Mouse (Mus musculus): Measurements from ENCODE around the gene Fam69b. TPM values are rescaled to one million over a fixed set of nuclear protein-coding genes. Genes with fewer than 3 reads are reported as not detected.

Fam69b gene
- not detected for polyA plus RNA-seq (2014; fragmentation: Illumina TruSeq; extraction: RNeasy Lipid Tissue Mini Kit (QIAGEN cat#74804); ENCODE audit: low read depth, low replicate concordance)

DNA sequence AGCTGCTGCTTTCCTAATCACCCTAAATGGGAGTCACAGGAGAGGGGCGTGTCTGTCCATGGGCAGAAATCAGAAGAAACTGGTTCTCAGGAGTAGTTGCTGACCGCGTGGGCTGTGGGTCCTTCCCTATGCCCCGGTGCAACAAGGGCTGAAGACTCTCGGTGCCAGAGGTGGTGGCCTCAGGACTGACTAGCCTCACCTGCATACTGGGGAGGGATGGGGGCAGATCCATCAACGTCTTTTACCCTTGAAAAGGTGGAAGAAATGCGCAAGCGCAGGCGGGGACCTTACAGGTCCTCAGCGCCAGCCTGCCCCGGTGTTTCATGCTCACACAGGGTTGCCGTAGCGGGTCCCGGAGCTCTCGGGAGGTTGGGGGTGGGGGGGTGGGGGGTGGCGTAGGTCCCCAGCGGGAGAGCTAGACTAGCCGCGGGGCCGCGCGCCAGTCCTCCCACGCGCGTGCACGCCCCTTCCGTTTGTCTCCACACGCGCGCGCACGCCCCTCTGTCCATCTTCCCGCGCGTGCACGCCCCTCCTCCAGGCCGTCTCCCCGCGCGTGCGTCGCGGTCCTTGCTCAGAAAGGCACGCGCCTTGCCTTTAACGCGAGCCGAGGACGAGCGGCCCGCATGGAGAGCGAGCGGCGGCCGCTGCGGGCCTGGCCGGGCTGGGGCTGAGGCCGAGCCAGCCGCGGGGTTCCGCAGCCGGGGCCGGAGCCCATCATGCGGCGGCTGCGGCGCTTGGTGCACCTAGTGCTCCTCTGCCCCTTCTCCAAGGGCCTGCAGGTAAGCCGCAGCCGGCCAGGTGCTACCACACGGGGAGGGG, at the start of gene Fam69b:
Gene Fam69b, plus strand, starts transcription at position 537 of the 819 bp plus-strand sequence.

DNA sequence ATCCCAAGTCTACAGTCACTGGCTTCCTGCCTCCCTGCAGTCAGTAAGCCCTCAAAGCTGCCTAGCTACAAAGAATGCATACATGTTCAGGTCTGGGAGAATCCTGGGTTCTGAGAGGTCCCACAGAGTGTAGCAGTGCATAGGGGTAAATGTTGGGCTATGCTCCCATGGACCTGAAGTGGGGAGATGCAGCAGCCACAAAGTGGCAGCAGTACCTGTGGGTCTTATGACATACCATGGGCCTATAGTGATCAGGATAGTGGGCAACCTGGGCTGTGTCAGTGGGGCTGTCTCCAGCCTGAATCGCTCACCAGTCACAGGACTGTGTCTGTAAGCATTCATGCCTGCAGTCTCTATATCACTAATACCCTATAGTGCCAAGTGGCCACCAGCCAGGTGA, 48.5 kb upstream of the Fam69b start, which contains the start of gene Egfl7:
Gene Egfl7, plus strand, starts transcription at position 301 of the 400 bp plus-strand sequence.

DNA sequence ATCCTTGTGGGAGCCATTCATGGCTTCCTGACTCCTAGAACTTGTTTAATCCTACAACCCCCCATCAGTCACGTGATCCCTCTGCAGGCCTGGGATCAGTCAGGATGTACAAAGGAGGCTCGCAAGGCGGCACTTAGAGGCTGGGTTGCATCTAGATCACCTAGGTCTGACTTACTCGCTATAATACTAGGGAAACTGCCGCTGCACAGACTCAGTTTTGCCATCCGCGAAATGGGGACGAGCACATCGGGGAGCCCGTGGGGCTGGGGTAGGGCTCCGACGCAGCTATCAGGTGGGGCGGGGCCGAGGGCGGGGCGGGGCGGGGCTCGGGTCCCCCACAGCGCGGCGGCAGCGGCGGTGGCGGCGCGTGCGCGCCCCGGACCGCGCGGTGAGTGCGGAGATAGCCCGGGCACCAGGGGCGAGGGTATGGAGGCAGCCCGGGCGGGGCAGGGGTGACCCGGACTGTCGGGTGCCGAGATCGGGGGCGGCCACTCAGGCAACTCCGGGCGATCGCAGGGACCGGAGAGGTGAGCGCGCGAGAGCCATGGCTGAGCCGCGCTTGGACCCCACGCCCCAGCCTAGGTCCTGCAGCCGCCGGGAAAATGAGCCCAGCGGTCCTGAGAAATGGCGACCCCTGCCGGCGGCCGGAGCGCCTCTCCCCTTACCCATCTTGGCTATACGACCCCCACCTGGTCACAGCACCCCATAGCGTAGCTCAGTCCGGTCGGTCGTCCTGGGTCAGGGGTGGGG, 41.8 kb upstream of the Fam69b start, which contains the start of gene Gm20532:
Gene Gm20532, plus strand, starts transcription at position 346 of the 750 bp plus-strand sequence.

DNA sequence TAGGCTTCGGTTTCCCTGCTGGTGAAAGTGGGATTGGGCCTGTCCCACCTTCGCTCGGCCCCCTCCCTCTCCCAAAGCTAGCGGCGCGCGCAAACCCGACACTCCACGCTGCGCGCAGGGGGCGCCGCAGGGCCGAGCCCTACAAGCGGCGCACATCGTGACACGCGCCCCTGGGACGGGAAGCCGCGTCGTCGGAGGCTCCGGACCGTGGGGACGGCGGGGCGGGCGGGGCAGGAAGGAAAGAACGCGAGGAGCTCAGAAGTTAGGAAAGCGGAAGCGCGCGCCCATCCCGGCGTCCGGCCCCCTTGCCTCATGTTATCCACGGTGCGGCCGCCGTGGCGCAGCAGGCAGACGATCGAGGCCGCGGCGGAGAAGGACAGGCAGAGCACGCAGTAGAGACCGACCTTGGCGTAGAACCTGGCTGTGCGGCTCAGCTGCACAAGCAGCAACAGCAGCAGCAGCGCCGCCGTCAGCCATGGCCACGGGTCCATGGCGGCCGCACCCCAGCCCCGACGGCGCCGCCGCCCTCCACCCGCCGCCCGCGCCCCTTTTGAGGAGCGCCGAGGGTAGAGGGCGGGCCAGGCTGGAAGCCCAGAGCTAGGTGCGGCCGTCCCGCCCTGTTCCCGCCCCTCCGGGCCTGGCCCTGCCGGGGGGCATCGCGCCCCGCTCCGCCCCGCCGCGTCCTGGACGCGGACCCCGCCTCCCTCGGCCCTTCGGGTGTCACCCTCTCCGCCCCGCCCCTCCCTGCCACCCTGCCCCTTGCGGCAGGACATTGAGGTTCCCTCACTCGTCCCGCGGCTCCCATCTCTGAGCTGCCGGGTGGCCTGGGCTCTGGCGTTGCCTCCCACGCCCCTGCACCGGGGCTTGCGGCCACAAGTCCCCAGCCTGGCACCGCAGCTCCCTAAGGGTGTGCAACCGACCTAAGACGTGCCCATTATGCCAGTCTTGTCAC, 24.3 kb upstream of the Fam69b start, which contains the start of gene Agpat2:
Gene Agpat2, minus strand, starts transcription at position 698 of the 952 bp plus-strand sequence.

DNA sequence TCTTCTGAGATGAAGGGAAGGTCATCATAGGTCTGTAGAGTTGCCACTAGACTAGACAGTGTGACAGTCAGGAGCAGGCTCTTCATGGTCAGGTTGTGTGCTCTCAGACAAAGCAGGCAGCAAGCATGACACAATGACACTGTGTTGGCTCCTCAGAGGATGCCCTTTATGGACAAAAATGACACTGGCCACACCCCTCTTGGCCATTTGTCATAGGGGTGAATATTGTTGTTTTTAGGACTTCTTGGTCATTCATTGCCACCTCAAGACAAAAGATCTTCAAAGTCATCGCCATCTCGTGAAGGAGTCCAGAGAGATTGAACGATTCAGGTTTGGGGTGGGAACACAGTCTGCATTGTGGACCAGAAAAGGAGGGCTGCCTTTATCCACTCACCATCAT, 42.9 kb downstream of the Fam69b start, which contains the start of gene Lcn4:
Gene Lcn4, minus strand, starts transcription at position 101 of the 400 bp plus-strand sequence.

Other genes starting within 250 kb of the Fam69b start
- gene Snapc4, start 247.8 kb upstream of the Fam69b start, polyA plus RNA-seq (2014; fragmentation: Illumina TruSeq; extraction: RNeasy Lipid Tissue Mini Kit (QIAGEN cat#74804); ENCODE audit: low read depth, low replicate concordance): 13.1 TPM
- 36.0 TPM for gene Entr1, start 239.1 kb upstream of the Fam69b start, polyA plus RNA-seq (2014; fragmentation: Illumina TruSeq; extraction: RNeasy Lipid Tissue Mini Kit (QIAGEN cat#74804); ENCODE audit: low read depth, low replicate concordance)
- 199 TPM for gene Pmpca, start 239.1 kb upstream of the Fam69b start, polyA plus RNA-seq (2014; fragmentation: Illumina TruSeq; extraction: RNeasy Lipid Tissue Mini Kit (QIAGEN cat#74804); ENCODE audit: low read depth, low replicate concordance)
- gene Inpp5e, start 219.3 kb upstream of the Fam69b start, polyA plus RNA-seq (2014; fragmentation: Illumina TruSeq; extraction: RNeasy Lipid Tissue Mini Kit (QIAGEN cat#74804); ENCODE audit: low read depth, low replicate concordance): 9.9 TPM
- gene Sec16a, start 183.2 kb upstream of the Fam69b start, polyA plus RNA-seq (2014; fragmentation: Illumina TruSeq; extraction: RNeasy Lipid Tissue Mini Kit (QIAGEN cat#74804); ENCODE audit: low read depth, low replicate concordance): 52.7 TPM
- 2.2 TPM for gene Notch1, start 111.8 kb upstream of the Fam69b start, polyA plus RNA-seq (2014; fragmentation: Illumina TruSeq; extraction: RNeasy Lipid Tissue Mini Kit (QIAGEN cat#74804); ENCODE audit: low read depth, low replicate concordance)
- 9.3 TPM for gene Egfl7, start 48.4 kb upstream of the Fam69b start, polyA plus RNA-seq (2014; fragmentation: Illumina TruSeq; extraction: RNeasy Lipid Tissue Mini Kit (QIAGEN cat#74804); ENCODE audit: low read depth, low replicate concordance)
- gene Gm20532, start 41.8 kb upstream of the Fam69b start, polyA plus RNA-seq (2014; fragmentation: Illumina TruSeq; extraction: RNeasy Lipid Tissue Mini Kit (QIAGEN cat#74804); ENCODE audit: low read depth, low replicate concordance): not detected
- gene Agpat2, start 24.0 kb upstream of the Fam69b start, polyA plus RNA-seq (2014; fragmentation: Illumina TruSeq; extraction: RNeasy Lipid Tissue Mini Kit (QIAGEN cat#74804); ENCODE audit: low read depth, low replicate concordance): 19.9 TPM
- gene Lcn4, start 42.8 kb downstream of the Fam69b start, polyA plus RNA-seq (2014; fragmentation: Illumina TruSeq; extraction: RNeasy Lipid Tissue Mini Kit (QIAGEN cat#74804); ENCODE audit: low read depth, low replicate concordance): not detected
- not detected for gene Abo, start 236.5 kb downstream of the Fam69b start, polyA plus RNA-seq (2014; fragmentation: Illumina TruSeq; extraction: RNeasy Lipid Tissue Mini Kit (QIAGEN cat#74804); ENCODE audit: low read depth, low replicate concordance)

Data from adrenal gland, adult 10 weeks (tissue).